Mouse (Mus musculus) left cerebral cortex, adult 18-20 months (tissue): Measurements from ENCODE around the gene Scml4. TPM values are rescaled to one million over a fixed set of nuclear protein-coding genes. Genes with fewer than 3 reads are reported as not detected.

Experiments used
- DNase-seq, 2 experiments: peaks; one replicate each; pipeline ENCODE4 v3.0.0; 2021 to 2022; ENCODE audit warnings: low spot score in 2 of 2, mixed read lengths in 1 of 2
- total RNA-seq, 2 experiments: library from RNA; stranded (reverse); gene quantifications; 2 replicates each; pipeline ENCODE4 v1.2.3; 2021

The Scml4 gene
- total RNA-seq, 2 experiments from 2014 or later, result 2.5 to 3.6 TPM

DNA sequence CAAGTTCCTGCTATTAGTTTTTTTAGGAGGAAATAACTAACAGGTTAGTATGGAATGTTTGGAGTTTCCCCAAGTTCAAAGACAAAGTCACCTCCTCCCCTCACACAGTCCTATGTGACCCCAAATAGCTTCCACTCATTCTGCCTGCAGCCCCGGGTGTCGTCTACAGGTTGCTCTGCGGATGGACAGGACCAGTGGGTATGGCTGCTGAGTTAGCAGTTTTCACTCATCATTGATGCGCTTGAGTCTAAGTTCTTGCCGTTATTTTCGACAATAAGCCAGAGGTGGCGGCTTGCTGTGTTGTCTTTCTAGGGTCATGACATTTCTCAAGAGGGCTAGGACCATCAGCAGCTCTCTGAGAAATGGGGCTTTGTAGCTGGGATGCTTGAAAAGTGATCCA, 1.3 kb downstream of the Scml4 start:
- DNase-seq, result no peak

DNA sequence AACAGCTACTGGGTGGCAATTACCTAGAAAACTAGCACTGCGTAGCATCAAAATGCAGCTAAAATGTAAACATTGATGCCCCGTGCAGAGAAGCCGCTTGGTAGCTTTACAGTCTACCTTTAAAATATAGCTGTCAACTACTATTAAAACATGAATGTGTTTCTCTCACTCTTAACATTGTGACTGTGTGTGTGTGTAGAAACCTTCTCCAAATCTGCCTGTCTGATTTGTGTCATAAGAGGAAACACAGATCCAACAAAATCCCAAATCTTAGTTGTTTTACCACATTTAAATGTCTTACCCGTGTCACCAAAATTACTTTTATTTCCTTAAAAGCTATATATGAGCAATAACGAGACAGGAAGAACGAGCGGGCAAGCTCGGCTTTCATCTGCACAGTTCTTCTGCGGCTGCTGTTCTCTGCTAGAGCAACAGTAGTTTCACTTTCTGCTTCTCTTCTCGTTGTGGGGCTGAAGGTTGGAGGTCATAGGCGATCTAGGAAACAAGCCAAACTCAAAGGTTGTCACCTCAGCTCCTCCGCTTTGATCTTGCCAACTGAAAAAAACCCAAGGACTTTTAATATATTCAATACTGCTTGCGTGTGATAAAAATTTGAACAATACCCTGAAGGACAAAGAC, 2.1 kb downstream of the Scml4 start:
- no peak for DNase-seq

DNA sequence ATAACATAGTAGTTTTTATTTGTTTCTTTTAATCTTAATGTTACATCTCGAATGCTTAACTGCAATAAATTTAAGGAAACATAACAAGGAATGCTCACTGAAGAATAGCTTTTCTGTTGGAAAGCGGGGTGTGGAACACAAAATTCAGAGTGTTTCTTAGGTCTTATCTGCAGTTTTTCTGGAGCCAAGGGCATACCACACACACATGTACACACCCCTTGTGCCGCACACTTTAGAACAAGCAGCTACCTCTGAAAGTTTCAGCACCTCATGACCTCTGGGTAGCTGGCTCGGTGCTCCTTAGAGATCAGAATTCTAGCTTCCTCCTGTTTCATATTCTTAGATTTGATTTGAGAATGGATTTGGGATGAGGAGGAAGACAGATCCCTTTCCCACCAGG, 2.6 kb downstream of the Scml4 start:
- DNase-seq, result no peak

DNA sequence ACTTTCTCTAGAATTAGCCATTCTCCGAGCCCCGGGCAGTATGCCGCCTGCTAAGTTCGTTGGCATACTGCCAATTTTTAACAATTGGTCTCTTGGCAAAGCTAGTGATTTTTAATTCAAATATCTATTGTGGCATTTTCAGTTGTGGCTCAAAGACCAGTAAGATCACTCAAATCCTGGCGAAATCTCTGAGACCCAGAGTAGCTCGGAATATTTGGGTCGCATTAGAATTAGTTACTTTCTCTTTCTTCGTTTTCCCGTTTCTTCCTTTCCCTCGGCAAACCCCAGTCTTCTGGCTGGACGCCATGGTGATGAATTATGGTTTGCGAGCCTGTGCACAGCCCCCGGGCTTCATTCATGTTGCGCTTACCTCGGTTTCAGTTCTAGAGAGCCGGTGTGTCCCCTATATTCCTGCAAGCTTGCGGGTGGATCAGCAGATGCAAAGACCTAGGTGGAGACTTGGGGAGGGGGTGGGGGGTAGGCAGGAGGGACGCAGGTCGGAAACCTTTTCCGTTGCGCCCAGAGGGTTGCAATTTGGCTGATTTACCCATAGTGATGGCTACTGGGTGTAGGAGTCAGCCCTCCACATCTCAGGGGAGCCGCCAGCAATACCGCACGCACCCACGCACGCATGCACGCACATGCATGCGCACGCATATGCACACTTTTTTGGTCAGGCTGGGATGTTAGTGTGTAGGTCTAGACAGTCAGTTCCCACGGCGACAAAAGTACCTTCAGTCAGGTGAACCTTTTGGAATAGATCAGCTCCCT, 3.6 kb downstream of the Scml4 start:
- DNase-seq, result peak; percentile 66 to 69

DNA sequence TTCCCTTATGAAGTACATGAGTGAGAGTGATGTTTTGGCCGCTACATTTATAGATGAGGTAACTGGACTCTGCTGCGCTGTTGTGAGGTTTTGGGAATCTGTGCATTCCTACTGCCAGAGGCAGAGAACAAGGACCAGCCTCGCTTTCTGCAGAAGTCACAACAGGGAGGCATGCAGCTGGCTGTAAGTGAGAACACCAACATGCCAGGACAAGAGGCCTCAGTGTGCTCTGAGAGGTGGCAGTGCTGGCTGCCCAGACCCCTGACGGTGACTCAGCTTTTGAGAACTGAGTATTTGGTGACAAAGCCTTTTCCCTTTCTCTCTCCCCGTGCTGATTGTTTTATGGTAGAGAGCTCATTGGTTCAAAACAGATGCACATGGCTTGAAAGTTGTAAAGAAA, 4.5 kb downstream of the Scml4 start:
- DNase-seq, result no peak

DNA sequence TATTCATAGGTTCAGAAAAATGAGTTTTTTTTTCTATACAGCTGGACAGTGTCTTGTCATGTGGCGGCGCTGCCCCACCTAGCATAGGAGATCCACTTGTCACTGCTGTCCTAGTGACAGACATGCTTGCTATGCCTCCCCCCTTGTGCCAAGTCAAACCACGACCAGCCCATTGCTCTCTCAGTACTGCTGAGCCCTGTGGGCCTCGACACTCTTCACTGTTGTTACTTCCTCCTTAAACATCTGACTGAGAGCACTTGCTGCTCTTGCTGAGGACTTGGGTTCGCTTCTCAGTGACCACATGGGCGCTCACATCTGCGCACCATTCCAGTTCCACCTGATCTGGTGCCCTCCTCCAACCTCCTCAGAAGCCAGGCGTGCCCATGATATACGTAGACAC, 8.2 kb downstream of the Scml4 start:
- DNase-seq, result no peak

DNA sequence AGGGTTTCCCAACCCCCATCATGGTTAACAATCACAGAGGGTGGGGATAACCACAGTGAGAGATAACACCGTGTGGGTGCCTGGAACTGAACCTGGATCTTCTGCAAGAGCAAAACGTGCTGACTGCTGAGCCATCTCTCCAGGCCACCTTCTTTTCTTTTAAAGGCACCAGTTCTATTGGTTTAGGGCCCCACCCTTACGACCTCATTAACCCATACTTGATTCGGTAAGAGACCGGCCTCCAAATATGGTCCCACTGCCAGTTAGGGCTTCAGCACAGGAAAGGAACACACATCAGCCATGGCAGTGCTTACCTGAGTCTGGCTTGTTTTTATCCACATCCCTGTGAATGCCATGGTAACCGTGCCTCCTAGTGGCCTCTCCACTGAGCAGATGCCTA, 9.3 kb downstream of the Scml4 start:
- DNase-seq, result no peak

DNA sequence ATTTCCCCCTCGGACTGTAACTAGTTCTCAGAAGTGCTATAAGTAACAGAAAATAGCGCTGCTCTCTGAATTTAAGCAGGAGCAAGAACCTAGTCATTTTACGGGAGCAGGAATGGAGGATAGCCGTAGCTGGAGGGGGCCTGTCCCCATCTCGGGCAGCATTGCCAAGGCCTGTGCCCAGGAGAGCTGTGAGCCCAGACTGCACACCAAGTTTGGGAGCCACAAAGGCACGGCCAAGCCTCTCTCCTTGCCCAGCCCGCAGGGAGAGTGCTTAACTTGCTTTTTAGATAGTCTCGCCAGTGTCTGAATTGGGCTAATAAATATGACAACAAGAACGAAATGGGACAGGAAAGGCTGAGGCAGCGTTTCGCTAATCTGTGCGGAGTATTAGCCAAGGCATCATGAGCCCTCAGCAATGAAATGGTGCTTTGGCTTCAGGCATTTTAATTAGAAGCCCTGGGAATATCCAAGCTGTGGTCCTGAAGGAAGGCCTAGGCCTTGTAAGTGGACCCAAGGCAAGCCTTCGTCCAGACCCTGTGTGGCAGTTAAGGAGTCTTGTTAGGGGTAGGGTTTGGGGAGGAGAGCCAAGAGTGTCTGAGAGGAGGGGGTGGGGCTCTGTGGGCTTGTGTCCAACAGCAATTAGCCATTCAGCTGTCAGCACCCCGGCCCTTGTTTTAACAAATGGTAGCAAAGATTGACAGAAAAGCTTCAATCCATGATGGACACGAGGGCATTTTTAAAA, 12.3 kb downstream of the Scml4 start:
- DNase-seq, result no peak

DNA sequence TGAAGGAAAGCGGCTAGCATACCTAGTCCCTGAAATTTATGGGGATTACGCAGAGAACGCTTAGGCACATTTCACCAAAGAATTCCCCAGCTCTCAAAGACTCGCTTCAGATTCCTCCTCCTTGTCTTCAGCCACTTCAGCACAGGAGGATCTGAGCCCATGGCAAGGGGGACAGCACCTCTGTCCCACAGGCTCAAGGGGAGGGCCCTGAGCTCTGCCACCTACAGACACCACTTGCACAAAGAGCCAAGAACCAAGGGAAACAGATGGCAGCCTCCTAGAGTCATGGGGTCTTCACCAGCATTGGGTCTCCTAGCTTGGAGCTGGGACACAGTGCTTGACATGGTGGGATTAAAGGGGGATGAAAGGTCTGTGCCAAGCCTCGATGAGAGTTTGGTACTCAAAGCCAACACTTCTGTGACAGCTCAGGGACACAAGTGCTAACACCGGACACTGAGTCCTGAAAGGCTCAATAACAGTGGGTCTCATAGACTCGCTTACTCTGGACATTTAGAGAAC, 13.0 kb downstream of the Scml4 start:
- no peak for DNase-seq

DNA sequence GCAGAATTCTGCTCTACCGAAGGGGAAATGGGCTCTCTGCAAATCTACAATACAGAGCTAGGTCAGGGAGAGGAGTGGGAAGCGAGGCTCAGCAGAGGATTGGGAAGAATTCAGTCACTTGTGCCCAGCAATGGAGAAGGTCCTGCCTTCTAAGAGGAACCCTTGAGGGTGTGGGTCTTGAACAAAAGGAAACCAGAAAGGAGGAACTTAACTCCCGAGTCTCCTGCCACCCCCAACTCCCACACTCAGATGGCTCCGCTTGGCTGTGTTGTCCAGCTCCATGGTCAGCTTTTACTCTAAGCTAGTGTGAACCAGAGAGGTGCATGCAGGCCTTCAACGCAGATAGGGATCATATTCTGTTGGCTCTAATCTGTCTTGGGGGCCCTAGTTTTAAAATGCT, 16.0 kb downstream of the Scml4 start:
- no peak for DNase-seq

DNA sequence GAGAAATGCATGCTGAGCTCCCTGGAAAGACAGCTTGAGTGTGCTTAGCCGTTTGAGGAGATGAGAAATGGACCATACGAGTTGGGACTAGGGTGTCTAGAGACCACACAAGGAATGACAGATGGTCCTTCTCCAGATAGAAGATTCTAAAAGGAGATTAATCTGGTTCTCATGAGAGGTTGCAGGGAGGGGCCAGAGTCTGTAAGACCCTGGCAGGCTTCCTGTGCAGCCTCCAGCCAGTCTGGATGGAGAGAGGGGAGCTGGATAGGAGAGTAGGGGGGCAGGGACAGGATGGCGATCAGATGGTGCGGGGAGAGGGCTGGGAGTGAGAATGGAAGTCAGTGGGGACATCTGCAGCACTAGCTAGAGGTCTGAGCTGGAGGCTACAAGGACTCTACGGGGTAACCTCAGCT, 19.1 kb downstream of the Scml4 start:
- DNase-seq, result no peak

DNA sequence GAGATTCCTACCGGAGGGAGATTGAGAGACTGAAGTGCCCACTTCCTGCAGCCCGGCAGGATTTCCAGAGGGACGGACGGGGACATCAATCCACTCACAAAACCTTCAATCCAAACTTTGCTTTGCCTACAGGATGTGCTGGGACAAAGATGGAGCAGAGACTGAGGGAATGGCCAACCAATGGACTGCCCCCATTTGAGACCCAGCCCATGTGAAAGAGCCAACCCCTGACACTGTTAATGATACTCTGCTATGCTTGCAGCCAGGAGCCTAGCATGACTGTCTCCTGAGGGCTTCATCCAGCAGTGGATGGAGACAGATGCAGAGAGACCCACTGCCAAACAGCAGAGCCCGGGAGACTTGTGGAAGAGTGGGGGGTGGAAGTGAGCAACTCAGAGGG, 19.5 kb downstream of the Scml4 start:
- DNase-seq, result no peak

DNA sequence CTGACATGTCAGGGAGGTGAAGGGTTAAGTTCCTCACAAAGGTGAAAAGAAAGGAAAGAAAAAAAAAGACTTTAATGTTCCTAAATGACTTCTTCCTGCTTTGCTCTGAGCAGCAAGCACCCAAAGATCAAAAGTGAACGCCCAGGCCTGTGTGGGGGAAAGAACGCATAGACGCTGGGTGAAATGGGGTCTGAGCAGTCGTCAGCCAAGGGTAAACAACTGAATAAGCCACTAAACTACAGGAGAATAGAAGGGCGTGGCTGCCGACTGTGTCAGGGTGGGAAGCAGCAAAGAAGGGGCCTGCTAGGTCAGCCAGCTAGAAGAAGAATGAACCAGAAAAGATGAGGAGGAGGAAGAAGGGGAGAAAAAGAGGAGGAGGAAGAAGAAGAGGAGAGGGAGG, 26.9 kb downstream of the Scml4 start:
- no peak for DNase-seq

DNA sequence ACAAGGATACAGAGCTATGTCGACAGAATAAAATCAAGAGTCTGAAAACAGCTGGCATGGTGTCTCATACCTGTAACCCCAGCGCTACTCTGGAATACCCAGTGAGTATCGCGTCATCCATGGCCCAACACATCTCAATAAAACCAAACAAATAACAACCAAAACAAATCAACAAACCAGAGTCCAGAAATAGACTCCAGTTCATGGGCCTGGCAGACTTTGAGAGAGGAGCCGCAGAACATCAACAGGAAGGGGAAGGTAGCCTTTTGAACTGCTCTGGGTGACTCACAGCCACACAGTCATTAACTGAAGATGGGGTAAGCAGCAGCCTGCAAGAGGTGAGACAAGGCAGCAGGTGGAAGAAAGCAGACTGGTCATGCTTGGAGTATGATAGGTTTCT, 28.1 kb downstream of the Scml4 start:
- no peak for DNase-seq

DNA sequence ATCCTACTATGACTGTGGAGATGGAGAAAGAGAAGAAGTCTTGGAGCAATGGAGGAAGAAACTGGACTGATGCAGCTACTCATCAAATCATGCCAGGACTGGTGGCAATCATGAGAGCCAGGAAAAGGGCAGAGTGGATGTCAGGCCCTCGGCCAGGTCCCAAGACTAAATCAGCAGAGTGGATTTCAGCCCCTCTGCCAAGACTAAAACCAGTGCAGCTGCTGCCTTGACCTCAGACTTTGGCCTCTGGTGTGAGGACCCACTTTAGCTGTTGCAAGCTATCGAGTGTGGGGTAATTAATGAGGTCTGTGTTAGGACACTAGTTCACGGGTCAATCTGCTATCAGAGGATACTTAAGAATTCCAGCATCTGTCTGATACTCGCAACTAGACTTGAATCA, 30.2 kb downstream of the Scml4 start:
- no peak for DNase-seq

DNA sequence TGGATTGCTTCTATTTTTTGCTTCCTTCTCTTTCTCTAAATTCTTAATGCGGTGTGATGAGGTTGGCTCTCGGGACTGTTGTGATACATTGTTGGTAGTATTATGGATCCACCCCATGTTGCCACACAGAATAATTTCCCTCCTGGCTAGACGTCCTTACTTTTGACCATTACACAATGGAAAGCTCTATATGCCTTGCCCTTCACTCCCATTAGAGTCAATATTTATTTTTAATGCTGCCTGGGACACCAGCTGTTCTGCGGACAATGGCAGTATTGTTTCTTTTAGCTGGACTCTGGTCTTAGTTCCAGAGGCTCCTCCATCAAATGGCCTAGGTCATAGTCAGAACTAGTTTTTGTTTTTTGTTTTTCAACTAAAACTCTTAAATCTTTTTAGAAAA, 32.1 kb downstream of the Scml4 start:
- DNase-seq, result no peak

DNA sequence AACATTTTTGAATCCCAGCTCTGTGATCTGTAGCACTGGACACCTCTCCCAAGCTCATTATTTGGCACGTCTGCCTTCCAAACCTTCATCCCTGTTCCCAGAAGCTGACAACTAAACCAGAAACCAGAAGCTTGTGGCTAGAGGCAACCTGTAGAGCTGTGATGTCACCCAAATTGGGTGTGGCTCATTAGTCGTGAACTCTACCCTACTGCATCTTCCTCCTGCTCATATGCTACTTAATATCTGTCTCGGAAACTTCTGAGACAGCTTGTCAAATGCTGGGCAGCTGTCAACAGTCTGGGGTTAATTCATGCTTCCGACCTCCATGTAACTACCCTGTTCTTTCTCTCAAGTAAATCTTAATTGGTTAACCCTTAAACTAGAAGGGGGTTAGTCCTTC, 32.8 kb downstream of the Scml4 start:
- DNase-seq, result no peak

DNA sequence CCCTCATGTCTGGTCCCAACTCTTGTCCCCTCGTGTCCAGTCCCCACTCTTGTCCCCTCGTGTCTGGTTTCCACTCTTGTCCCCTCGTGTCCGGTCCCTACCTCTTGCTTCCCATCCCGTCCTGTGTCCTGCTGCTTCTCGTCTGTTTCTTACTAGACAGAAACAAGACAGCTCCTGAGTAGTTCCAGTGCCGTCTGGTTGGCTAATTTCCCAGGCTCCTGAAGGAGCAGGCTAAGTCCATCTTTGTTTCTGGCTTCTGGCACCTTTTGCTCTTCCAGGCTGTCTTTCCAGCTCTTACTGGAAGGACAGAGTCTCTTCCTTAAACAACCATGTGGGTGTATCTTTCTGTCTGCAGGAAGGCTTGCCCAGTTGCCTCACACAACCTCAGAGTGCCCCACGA, 33.7 kb downstream of the Scml4 start:
- DNase-seq, result no peak

DNA sequence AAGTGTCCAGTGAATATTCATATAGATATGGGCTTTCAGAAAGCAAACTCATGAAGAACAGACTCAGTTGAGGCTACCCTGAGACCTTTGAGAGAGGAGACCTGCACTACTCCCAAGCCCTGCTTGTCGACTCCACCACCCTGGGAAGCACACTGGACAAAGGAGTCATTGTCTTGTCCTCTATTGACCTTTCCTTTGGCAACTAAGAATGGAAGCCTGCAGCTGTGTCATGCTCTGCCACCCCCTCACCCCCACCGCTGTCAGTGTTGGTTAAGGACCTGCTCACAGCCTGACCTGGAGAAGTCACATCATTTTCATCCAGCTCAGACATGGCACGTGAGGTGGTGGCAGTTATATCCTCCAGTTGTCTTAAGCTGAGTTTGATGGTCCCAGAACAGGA, 34.1 kb downstream of the Scml4 start:
- no peak for DNase-seq

DNA sequence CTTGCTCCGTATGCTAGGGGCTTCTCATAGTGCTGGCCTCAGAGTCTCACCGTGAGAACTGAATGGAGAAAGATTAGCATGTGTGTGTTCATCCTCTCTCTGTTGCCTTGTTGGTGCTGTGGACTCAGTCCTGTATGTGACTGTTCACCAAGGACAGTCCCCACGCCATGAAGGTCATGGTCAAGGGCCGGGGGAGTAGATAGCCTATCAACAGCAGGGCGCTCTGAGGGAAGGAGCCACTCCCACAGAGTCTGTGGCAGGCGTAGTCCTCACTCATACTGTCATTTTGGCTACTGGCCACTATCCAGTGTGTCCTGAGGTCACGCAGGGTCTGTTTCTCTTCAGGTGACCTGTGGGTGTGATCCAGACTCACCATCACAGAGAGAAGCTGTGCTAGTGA, 34.5 kb downstream of the Scml4 start:
- no peak for DNase-seq

DNA sequence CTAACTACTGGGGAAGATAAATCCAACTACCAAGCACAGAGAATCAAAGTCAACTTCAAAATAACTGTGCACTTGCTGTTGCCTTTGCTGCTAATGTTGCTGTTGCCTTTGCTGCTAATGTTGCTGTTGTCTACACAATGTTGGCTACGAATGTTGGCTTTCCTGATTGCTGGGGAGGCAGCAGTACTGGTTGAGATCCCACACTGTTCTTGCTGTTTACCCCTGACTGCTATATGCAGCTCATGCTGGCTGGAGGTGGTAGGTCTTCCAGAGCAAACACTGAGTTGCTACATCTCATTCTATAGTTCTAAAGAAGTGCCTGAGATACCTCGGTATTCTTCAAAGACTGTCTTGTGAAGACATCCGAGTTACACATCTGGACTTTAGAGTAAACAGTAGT, 36.5 kb downstream of the Scml4 start:
- no peak for DNase-seq

DNA sequence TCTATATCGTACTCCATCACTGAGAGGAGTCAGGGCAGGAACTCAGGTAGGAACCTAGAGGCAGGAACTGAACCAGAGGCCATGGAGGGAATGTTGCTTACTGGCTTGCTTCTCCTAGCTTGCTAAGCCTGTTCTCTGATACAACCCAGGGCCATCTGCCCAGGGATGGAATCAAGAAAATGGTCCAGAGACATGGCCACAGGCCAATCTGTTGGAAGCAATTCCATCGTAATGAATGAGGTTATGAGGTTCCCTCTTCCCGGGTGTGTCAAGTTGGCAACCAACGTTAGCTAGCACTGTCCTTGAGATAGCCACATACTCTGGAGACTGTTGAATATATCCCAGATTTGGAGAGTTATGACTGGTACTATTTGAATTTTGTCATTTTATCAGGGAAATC, 37.0 kb downstream of the Scml4 start:
- no peak for DNase-seq
